Mouse (Mus musculus): ENCODE results near the gene Fyb. TPM values are rescaled to one million over a fixed set of nuclear protein-coding genes. Genes with fewer than 3 reads are reported as not detected.
A peak's percentile ranks its signal among the peaks of the same experiment; 100 is the strongest.

The Fyb gene
- polyA plus RNA-seq, 1 experiment from 2014 or later: 11.8 TPM

- H3K4me3 ChIP-seq (replicated peaks): no peak overlapping the region
- no peak for ATAC-seq (ENCODE audit: insufficient read depth, low FRiP score, low read depth)
- no peaks in the 10 kb centered on the region for H3K4me1 ChIP-seq
- H3K27me3 ChIP-seq (replicated peaks): no peaks in the 10 kb centered on the region
- H3K36me3 ChIP-seq: no peaks in the 10 kb centered on the region
- no peak overlapping the region for H3K27ac ChIP-seq
- WGBS: 66% methylated on average over 3 of the region's 3 CpGs
- no peak overlapping the region for H3K9ac ChIP-seq
- no peak overlapping the region for H3K4me2 ChIP-seq
- H3K9me3 ChIP-seq: no peaks in the 10 kb centered on the region
These were observed 90.2 kb downstream of the Fyb start for GRCm38 (mm10) chr15:6612835-6613234.

- H3K27ac ChIP-seq: no peak overlapping the region
- no peaks in the 10 kb centered on the region for H3K27me3 ChIP-seq (replicated peaks)
- H3K4me3 ChIP-seq (replicated peaks): no peak overlapping the region
- no peak overlapping the region for H3K4me2 ChIP-seq
- no peaks in the 10 kb centered on the region for H3K36me3 ChIP-seq
- H3K4me1 ChIP-seq: no peaks in the 10 kb centered on the region
- 59% methylated on average over 5 of the region's 5 CpGs for WGBS
- no peak for ATAC-seq (ENCODE audit: insufficient read depth, low FRiP score, low read depth)
- no peak overlapping the region for H3K9ac ChIP-seq
- H3K9me3 ChIP-seq: no peaks in the 10 kb centered on the region
These were observed 93.9 kb downstream of the Fyb start for GRCm38 (mm10) chr15:6616382-6617149.

- Histone ChIP-seq H3K27ac (no peak overlapping the region), H3K4me2 (no peak overlapping the region), H3K27me3 (replicated peaks) (no peaks in the 10 kb centered on the region), H3K9me3 (no peaks in the 10 kb centered on the region), H3K4me1 (0 out of 2 replicates have a peak, but pooled peaks cover under 1% of the 10 kb centered on the region), H3K36me3 (no peaks in the 10 kb centered on the region), H3K9ac (no peak overlapping the region), H3K4me3 (replicated peaks) (no peak overlapping the region)
- no peak for ATAC-seq (ENCODE audit: insufficient read depth, low FRiP score, low read depth)
- 87% methylated on average over 12 of the region's 12 CpGs for WGBS
These were observed 97.1 kb downstream of the Fyb start for GRCm38 (mm10) chr15:6619558-6620316.

GRCm38 (mm10) chr15:6622512-6622911 is 99.9 kb downstream of the Fyb start:
- H3K9me3 ChIP-seq: no peaks in the 10 kb centered on the region
- H3K4me3 ChIP-seq (replicated peaks): no peak overlapping the region
- no peaks in the 10 kb centered on the region for H3K36me3 ChIP-seq
- ATAC-seq (ENCODE audit: insufficient read depth, low FRiP score, low read depth): no peak
- no peaks in the 10 kb centered on the region for H3K27me3 ChIP-seq (replicated peaks)
- H3K27ac ChIP-seq: no peak overlapping the region
- 0 out of 2 replicates have a peak, but pooled peaks cover 4% of the 10 kb centered on the region for H3K4me1 ChIP-seq
- WGBS: 9% methylated on average over 5 of the region's 5 CpGs
- H3K4me2 ChIP-seq: no peak overlapping the region
- H3K9ac ChIP-seq: no peak overlapping the region

GRCm38 (mm10) chr15:6623529-6624228 is 101.0 kb downstream of the Fyb start:
- ATAC-seq (ENCODE audit: insufficient read depth, low FRiP score, low read depth): no peak
- Histone ChIP-seq H3K4me2 (no peak overlapping the region), H3K9ac (no peak overlapping the region), H3K27me3 (replicated peaks) (no peaks in the 10 kb centered on the region), H3K27ac (no peak overlapping the region), H3K4me1 (0 out of 2 replicates have a peak, but pooled peaks cover 4% of the 10 kb centered on the region), H3K36me3 (no peaks in the 10 kb centered on the region), H3K9me3 (no peaks in the 10 kb centered on the region), H3K4me3 (replicated peaks) (no peak overlapping the region)
- WGBS: 77% methylated on average over 8 of the region's 8 CpGs

- no peaks in the 10 kb centered on the region for H3K27me3 ChIP-seq (replicated peaks)
- no peak overlapping the region for H3K9ac ChIP-seq
- ATAC-seq (ENCODE audit: insufficient read depth, low FRiP score, low read depth): no peak
- H3K9me3 ChIP-seq: no peaks in the 10 kb centered on the region
- peak overlapping the region; percentile 37 for H3K4me2 ChIP-seq
- H3K4me3 ChIP-seq (replicated peaks): 0 out of 2 replicates have a peak overlapping the region, but pooled peaks have one; percentile 13
- no peaks in the 10 kb centered on the region for H3K36me3 ChIP-seq
- 0 out of 2 replicates have a peak, but pooled peaks cover 4% of the 10 kb centered on the region for H3K4me1 ChIP-seq
- WGBS: 25% methylated on average over 18 of the region's 18 CpGs
- no peak overlapping the region for H3K27ac ChIP-seq
These were observed 101.9 kb downstream of the Fyb start for GRCm38 (mm10) chr15:6624365-6625182.

- H3K4me3 ChIP-seq (replicated peaks): 0 out of 2 replicates have a peak overlapping the region, but pooled peaks have one; percentile 8
- H3K4me1 ChIP-seq: 0 out of 2 replicates have a peak, but pooled peaks cover 4% of the 10 kb centered on the region
- no peak for ATAC-seq (ENCODE audit: insufficient read depth, low FRiP score, low read depth)
- H3K9ac ChIP-seq: no peak overlapping the region
- H3K27ac ChIP-seq: no peak overlapping the region
- no peaks in the 10 kb centered on the region for H3K27me3 ChIP-seq (replicated peaks)
- no peaks in the 10 kb centered on the region for H3K36me3 ChIP-seq
- 4% methylated on average over 6 of the region's 6 CpGs for WGBS
- peak overlapping the region; percentile 36 for H3K4me2 ChIP-seq
- no peaks in the 10 kb centered on the region for H3K9me3 ChIP-seq
These were observed 103.0 kb downstream of the Fyb start for GRCm38 (mm10) chr15:6625607-6626033.

GRCm38 (mm10) chr15:6626123-6626522 is 103.5 kb downstream of the Fyb start:
- H3K27ac ChIP-seq: no peak overlapping the region
- no peak for ATAC-seq (ENCODE audit: insufficient read depth, low FRiP score, low read depth)
- 67% methylated on average over 5 of the region's 5 CpGs for WGBS
- no peaks in the 10 kb centered on the region for H3K9me3 ChIP-seq
- H3K9ac ChIP-seq: no peak overlapping the region
- H3K36me3 ChIP-seq: no peaks in the 10 kb centered on the region
- H3K4me1 ChIP-seq: 0 out of 2 replicates have a peak, but pooled peaks cover 4% of the 10 kb centered on the region
- no peaks in the 10 kb centered on the region for H3K27me3 ChIP-seq (replicated peaks)
- no peak overlapping the region for H3K4me2 ChIP-seq
- H3K4me3 ChIP-seq (replicated peaks): no peak overlapping the region

GRCm38 (mm10) chr15:6628431-6629077 is 105.9 kb downstream of the Fyb start:
- H3K4me3 ChIP-seq (replicated peaks): no peak overlapping the region
- H3K9me3 ChIP-seq: no peaks in the 10 kb centered on the region
- ATAC-seq (ENCODE audit: insufficient read depth, low FRiP score, low read depth): no peak
- no peak overlapping the region for H3K9ac ChIP-seq
- H3K27me3 ChIP-seq (replicated peaks): no peaks in the 10 kb centered on the region
- H3K27ac ChIP-seq: no peak overlapping the region
- WGBS: 88% methylated on average over 5 of the region's 6 CpGs
- no peak overlapping the region for H3K4me2 ChIP-seq
- 0 out of 2 replicates have a peak, but pooled peaks cover 4% of the 10 kb centered on the region for H3K4me1 ChIP-seq
- H3K36me3 ChIP-seq: no peaks in the 10 kb centered on the region

- no peaks in the 10 kb centered on the region for H3K27me3 ChIP-seq (replicated peaks)
- no peaks in the 10 kb centered on the region for H3K9me3 ChIP-seq
- no peaks in the 10 kb centered on the region for H3K36me3 ChIP-seq
- H3K4me3 ChIP-seq (replicated peaks): no peak overlapping the region
- no peak overlapping the region for H3K9ac ChIP-seq
- no peak overlapping the region for H3K27ac ChIP-seq
- 74% methylated on average over 4 of the region's 4 CpGs for WGBS
- H3K4me1 ChIP-seq: 0 out of 2 replicates have a peak, but pooled peaks cover 4% of the 10 kb centered on the region
- H3K4me2 ChIP-seq: no peak overlapping the region
- ATAC-seq (ENCODE audit: insufficient read depth, low FRiP score, low read depth): no peak
These were observed 106.5 kb downstream of the Fyb start for GRCm38 (mm10) chr15:6629174-6629573.

GRCm38 (mm10) chr15:6635405-6635804 is 112.8 kb downstream of the Fyb start:
- ATAC-seq (ENCODE audit: insufficient read depth, low FRiP score, low read depth): no peak
- peak overlapping the region; percentile 46; the same call in 1 of the 2 replicates for H3K27ac ChIP-seq

More at GRCm38 (mm10) chr15:6635405-6635804, 112.8 kb downstream of the Fyb start:
- Histone ChIP-seq H3K4me3 (replicated peaks) (no peak overlapping the region), H3K27me3 (replicated peaks) (no peaks in the 10 kb centered on the region), H3K9me3 (no peaks in the 10 kb centered on the region), H3K36me3 (no peaks in the 10 kb centered on the region), H3K4me2 (no peak overlapping the region), H3K9ac (no peak overlapping the region), H3K4me1 (no peaks in the 10 kb centered on the region)
- 38% methylated on average over 3 of the region's 3 CpGs for WGBS
